Mouse (Mus musculus) cortical plate, adult 2 months (tissue): ENCODE measurements around the gene Csf1.

Experiments used
- CTCF ChIP-seq: fragments of 200-500 bp; IDR thresholded peaks from 2 replicates; pipeline ENCODE4 v1.5.1; 2011; ENCODE audit warnings: mild to moderate bottlenecking, control low read depth, low read length; ENCODE audit not compliant: insufficient read depth; ENCODE audit errors: extremely low read depth
- POLR2A ChIP-seq: fragments of 200-500 bp; IDR thresholded peaks from 2 replicates; pipeline ENCODE4 v1.6.1; 2011; ENCODE audit warnings: mild to moderate bottlenecking, low read length, control low read depth; ENCODE audit not compliant: insufficient read depth; ENCODE audit errors: extremely low read depth

- TF ChIP-seq POLR2A = no peak
- TF ChIP-seq CTCF = no peak
Observed at GRCm38 (mm10) chr3:107739456-107739855, 20.8 kb downstream of the Csf1 start.
